Mouse (Mus musculus) MEL (cell line): ENCODE measurements at regions not wholly inside any gene's neighbourhood (a gene's known extent, or its start where the extent isn't known, plus 50 kb on each side); places are given as distances from the start of the nearest gene placed in this dataset.

Experiments
- CHD2 ChIP-seq: IDR thresholded peaks from 2 replicates; pipeline ENCODE4 v1.6.1; 2011; ENCODE audit warnings: low read length, improper control_type of control experiment
- CTCF ChIP-seq, 3 experiments: IDR thresholded peaks in 2 of 3; conservative IDR thresholded peaks in 1 of 3; 2 replicates each; pipeline ENCODE4 v1.5.1; 2011 to 2012; ENCODE audit warnings: low read length in 3 of 3, low read depth in 2 of 3, mild to moderate bottlenecking in 2 of 3, improper control_type of control experiment in 1 of 3, inconsistent platforms in 1 of 3, mixed read lengths in 1 of 3, moderate library complexity in 1 of 3; ENCODE audit not compliant: control insufficient read depth in 1 of 3, insufficient read depth in 1 of 3, poor library complexity in 1 of 3, severe bottlenecking in 1 of 3
- HCFC1 ChIP-seq: IDR thresholded peaks from 2 replicates; pipeline ENCODE4 v1.6.1; 2012; ENCODE audit warnings: low read depth, mild to moderate bottlenecking, inconsistent platforms, low read length, improper control_type of control experiment, moderate library complexity
- KAT2A ChIP-seq: conservative IDR thresholded peaks from 2 replicates; pipeline ENCODE4 v1.6.1; 2012; ENCODE audit warnings: low read depth, low read length, improper control_type of control experiment, inconsistent platforms
- MAZ ChIP-seq: IDR thresholded peaks from 2 replicates; pipeline ENCODE4 v1.6.1; 2012; ENCODE audit warnings: low read depth, mild to moderate bottlenecking, inconsistent platforms, low read length, improper control_type of control experiment
- POLR2A ChIP-seq, 2 experiments: IDR thresholded peaks; 2 replicates each; pipeline ENCODE4 v1.6.1; 2011 to 2012; ENCODE audit warnings: low read length in 2 of 2, mild to moderate bottlenecking in 2 of 2, control low read depth in 1 of 2, improper control_type of control experiment in 1 of 2, low read depth in 1 of 2, moderate library complexity in 1 of 2; ENCODE audit not compliant: control insufficient read depth in 1 of 2, insufficient read depth in 1 of 2, poor library complexity in 1 of 2
- TCF12 ChIP-seq: IDR thresholded peaks from 2 replicates; pipeline ENCODE4 v1.6.1; 2014; ENCODE audit warnings: low read depth, mild to moderate bottlenecking, inconsistent platforms, low read length, improper control_type of control experiment, moderate library complexity
- USF1 ChIP-seq: IDR thresholded peaks from 2 replicates; pipeline ENCODE4 v1.6.1; 2014; ENCODE audit warnings: low read depth, mild to moderate bottlenecking, inconsistent platforms, low read length, improper control_type of control experiment, moderate library complexity

DNA sequence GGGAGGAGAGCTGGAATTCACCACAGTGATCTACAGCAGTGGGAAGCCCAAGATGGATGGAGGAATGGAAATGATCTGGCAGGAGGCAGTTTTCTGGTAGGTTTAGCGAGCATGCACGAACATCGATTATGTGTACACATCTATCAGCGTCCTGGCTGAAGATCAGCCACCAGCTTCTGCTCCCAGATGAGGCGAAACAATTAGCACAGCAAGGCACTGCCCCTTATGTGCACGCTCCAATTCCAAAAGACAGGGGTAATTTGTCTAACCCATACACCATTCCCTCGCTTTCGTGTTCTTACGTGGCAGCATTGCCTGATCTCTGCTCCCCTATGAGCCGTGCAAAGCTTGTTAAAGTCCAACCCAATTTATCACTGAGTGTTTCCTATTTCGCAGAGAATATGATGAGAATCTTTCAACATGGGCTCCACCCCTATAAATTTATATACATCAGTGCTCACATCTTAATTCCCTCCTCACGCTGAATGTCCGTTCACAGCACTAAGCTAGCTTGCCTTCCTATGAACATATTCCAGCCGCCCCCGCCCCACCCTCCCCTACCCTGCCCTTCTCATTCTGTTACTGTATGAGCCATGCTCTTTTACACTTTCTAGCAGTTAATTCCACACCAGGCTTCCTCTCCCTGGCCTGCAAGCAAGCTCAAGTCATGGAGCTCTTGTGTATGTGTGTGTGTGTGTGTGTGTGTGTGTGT, 162.9 kb upstream of the Gm26657 start:
- no peak for TF ChIP-seq MAZ
- no peak for TF ChIP-seq CHD2
- no peak for TF ChIP-seq CTCF (IDR thresholded peaks at IDR 0.05 in 2 of 3, conservative IDR thresholded peaks at IDR 0.05 in 1 of 3; ENCODE audit: control insufficient read depth in 1 of 3, insufficient read depth in 1 of 3, low read depth in 2 of 3, low read length in 3 of 3, poor library complexity in 1 of 3, severe bottlenecking in 1 of 3)
- no peak for TF ChIP-seq HCFC1
- no peak for TF ChIP-seq POLR2A (IDR thresholded peaks at IDR 0.05; ENCODE audit: control insufficient read depth in 1 of 2, insufficient read depth in 1 of 2, low read depth in 1 of 2, low read length in 2 of 2, poor library complexity in 1 of 2)
- no peak for TF ChIP-seq KAT2A
- TF ChIP-seq USF1: no peak
- TF ChIP-seq TCF12: no peak
